8 mouse cellular contexts compared by ENCODE assay signal in genomic region chr5:143547384-143547783, GRCm38 (mm10). TPM values are rescaled to one million over a fixed set of nuclear protein-coding genes. Genes with fewer than 3 reads are reported as not detected.
DNase-seq lines count a peak whose midpoint lies in the region; ATAC-seq and TF ChIP-seq lines count a peak whose summit lies in the region.

No protein-coding gene starts in this region.

- TF ChIP-seq CTCF in kidney, adult 2 months (conservative IDR thresholded peaks at IDR 0.05; ENCODE audit: insufficient read depth, insufficient read length, low read depth, low read length) = peak; percentile 100; the same call in 1 of the 2 replicates

- peak; percentile 87 for DNase-seq in kidney, adult 2 months
- peak; percentile 82 for DNase-seq in brain, adult 2 months (ENCODE audit: low read depth, low spot score)
- DNase-seq in forelimb bud, embryonic 11.5 days (ENCODE audit: low read depth, low spot score) = peak; percentile 77
- DNase-seq in limb, embryonic 11.5 days (ENCODE audit: low spot score) = peak; percentile 85
- peak; percentile 72 for DNase-seq in neural tube, embryonic 11.5 days (ENCODE audit: low spot score)
- peak; percentile 85 for DNase-seq in thymus, postnatal 0 days (ENCODE audit: low spot score)

- no peak overlapping the region for H3K4me3 ChIP-seq in kidney, adult 2 months (ENCODE audit: insufficient read depth, low read depth, low read length)
- H3K4me3 ChIP-seq in kidney, embryonic 14.5 days (ENCODE audit: low read length) = no peak overlapping the region
- H3K4me3 ChIP-seq in limb, embryonic 11.5 days (ENCODE audit: low read depth, low read length) = no peak overlapping the region
- no peak overlapping the region for H3K4me3 ChIP-seq in neural tube, embryonic 11.5 days (ENCODE audit: low read depth, low read length)

- WGBS in kidney, adult 2 months = 5% methylated on average over 11 of the region's 11 CpGs
- 9% methylated on average over 11 of the region's 11 CpGs for WGBS in kidney, embryonic 14.5 days
- 7% methylated on average over 11 of the region's 11 CpGs for WGBS in limb, embryonic 11.5 days
- whole genome bisulfite sequencing in neural tube, embryonic 11.5 days = 9% methylated on average over 11 of the region's 11 CpGs

- H3K9ac ChIP-seq in kidney, embryonic 14.5 days (ENCODE audit: low read depth, low read length) = no peak overlapping the region
- H3K9ac ChIP-seq in limb, embryonic 11.5 days (ENCODE audit: low read length) = no peak overlapping the region
- no peak overlapping the region for H3K9ac ChIP-seq in neural tube, embryonic 11.5 days (ENCODE audit: low read length)

- no peaks in the 10 kb centered on the region for H3K27me3 ChIP-seq in kidney, adult 2 months (replicated peaks; ENCODE audit: control insufficient read depth, insufficient read depth, low read length)
- H3K27me3 ChIP-seq in kidney, embryonic 14.5 days (ENCODE audit: control insufficient read depth, insufficient read depth, low read length) = no peaks in the 10 kb centered on the region
- H3K27me3 ChIP-seq in limb, embryonic 11.5 days (ENCODE audit: control insufficient read depth, insufficient read depth, low read length) = no peaks in the 10 kb centered on the region
- no peaks in the 10 kb centered on the region for H3K27me3 ChIP-seq in neural tube, embryonic 11.5 days (ENCODE audit: control insufficient read depth, insufficient read depth, low read length)

- no peak for ATAC-seq in kidney, embryonic 14.5 days (ENCODE audit: low FRiP score, low TSS enrichment)
- peak; percentile 72 for ATAC-seq in inflammation-experienced regulatory T-cells, adult 6 months
- ATAC-seq in limb, embryonic 11.5 days (ENCODE audit: insufficient number of reproducible peaks, low FRiP score, low TSS enrichment, low read depth) = no peak
- no peak for ATAC-seq in neural tube, embryonic 11.5 days (ENCODE audit: insufficient read depth, low FRiP score, low TSS enrichment)

- peaks cover 9% of the 10 kb centered on the region; the same call in 1 of the 2 replicates for H3K4me1 ChIP-seq in kidney, adult 2 months (ENCODE audit: control insufficient read depth, insufficient read depth, low read length)
- peaks cover 13% of the 10 kb centered on the region; the same call in 1 of the 2 replicates for H3K4me1 ChIP-seq in kidney, embryonic 14.5 days (ENCODE audit: control insufficient read depth, insufficient read depth, low read length)
- H3K4me1 ChIP-seq in limb, embryonic 11.5 days (ENCODE audit: control insufficient read depth, insufficient read depth, low read length) = peaks cover 8% of the 10 kb centered on the region; the same call in 1 of the 2 replicates
- peaks cover 7% of the 10 kb centered on the region for H3K4me1 ChIP-seq in neural tube, embryonic 11.5 days (ENCODE audit: control insufficient read depth, insufficient read depth, low read length)

- H3K36me3 ChIP-seq in kidney, adult 2 months (ENCODE audit: control insufficient read depth, insufficient read depth, low read length) = no peaks in the 10 kb centered on the region
- H3K36me3 ChIP-seq in kidney, embryonic 14.5 days (ENCODE audit: control insufficient read depth, insufficient read depth, low read length) = no peaks in the 10 kb centered on the region
- no peaks in the 10 kb centered on the region; the same call in 1 of the 2 replicates for H3K36me3 ChIP-seq in limb, embryonic 11.5 days (ENCODE audit: control insufficient read depth, insufficient read depth, low read length)
- no peaks in the 10 kb centered on the region for H3K36me3 ChIP-seq in neural tube, embryonic 11.5 days (ENCODE audit: control insufficient read depth, insufficient read depth, low read length)

- no peak for TF ChIP-seq POLR2A in kidney, adult 2 months (IDR thresholded peaks at IDR 0.05; ENCODE audit: low read depth, low read length)

- no peak overlapping the region for H3K4me2 ChIP-seq in kidney, embryonic 14.5 days (replicated peaks; ENCODE audit: low read depth, low read length)
- H3K4me2 ChIP-seq in limb, embryonic 11.5 days (ENCODE audit: low read depth, severe bottlenecking) = no peak overlapping the region
- H3K4me2 ChIP-seq in neural tube, embryonic 11.5 days (ENCODE audit: low read depth) = no peak overlapping the region

- no peaks in the 10 kb centered on the region for H3K9me3 ChIP-seq in kidney, embryonic 14.5 days (ENCODE audit: control insufficient read depth, low read length)
- no peaks in the 10 kb centered on the region for H3K9me3 ChIP-seq in limb, embryonic 11.5 days (ENCODE audit: control insufficient read depth, low read length)
- H3K9me3 ChIP-seq in neural tube, embryonic 11.5 days (ENCODE audit: control insufficient read depth, low read length) = no peaks in the 10 kb centered on the region

- H3K27ac ChIP-seq in kidney, adult 2 months (ENCODE audit: insufficient read depth, low read depth, low read length) = no peak overlapping the region
- no peak overlapping the region for H3K27ac ChIP-seq in kidney, embryonic 14.5 days (ENCODE audit: low read depth, low read length)
- no peak overlapping the region for H3K27ac ChIP-seq in limb, embryonic 11.5 days (replicated peaks; ENCODE audit: low read depth, low read length)
- H3K27ac ChIP-seq in neural tube, embryonic 11.5 days (ENCODE audit: low read depth, low read length) = no peak overlapping the region

RNA-seq across cellular contexts. Expression of gene Rac1, which starts 19.5 kb away (rescaled TPM):
- 259 and 277 TPM in 2 replicates for polyA plus RNA-seq in kidney, adult 2 months (2012; rRNA removed)
- polyA plus RNA-seq in kidney, embryonic 14.5 days (2014; fragmentation: Nextera tagmentation; extraction: Ambion mirVana) = 439 and 578 TPM in 2 replicates
- polyA plus RNA-seq in inflammation-experienced regulatory T-cells, adult 6 months (2017; shearing (Covaris generic)) = 10 to 100 TPM; 57.1 to 67.7 (median 60.8) TPM
- 554 and 576 TPM in 2 replicates for polyA plus RNA-seq in limb, embryonic 11.5 days (2014; fragmentation: Nextera tagmentation; extraction: Ambion mirVana)
- polyA plus RNA-seq in neural tube, embryonic 11.5 days (2014; fragmentation: Nextera tagmentation; extraction: Ambion mirVana) = 519 and 552 TPM in 2 replicates
- polyA plus RNA-seq in thymus, postnatal 0 days (2015; fragmentation: Nextera tagmentation; extraction: Ambion mirVana) = 419 and 434 TPM in 2 replicates
